Mouse (Mus musculus) stomach, postnatal 0 days (tissue): ENCODE data around the gene Kifc5b.

Experiments used
- CTCF ChIP-seq: IDR thresholded peaks from 2 replicates; pipeline ENCODE4 v1.5.1; 2016; ENCODE audit warnings: antibody characterized with exemption, low read depth, mild to moderate bottlenecking, moderate library complexity
- EP300 ChIP-seq: optimal IDR thresholded peaks from 2 replicates; pipeline ENCODE3; 2016; ENCODE audit warnings: antibody characterized with exemption

GRCm38 (mm10) chr17:26968200-26968611 lies 51.3 kb downstream of the Kifc5b start:
- TF ChIP-seq CTCF (no peak), EP300 (no peak)
